In genomic region chr17:26802886-26803285, GRCm38 (mm10) we compare ENCODE assay signal across 35 mouse cellular contexts. TPM values are rescaled to one million over a fixed set of nuclear protein-coding genes. Genes with fewer than 3 reads are reported as not detected.
"Had no signal": no experiment of that assay in that cellular context is flagged by ENCODE, and none has a peak within 500 bp of the region (broad histone marks: within the 10 kb centered on the region; RNA-seq: fewer than 3 reads in every experiment).

No protein-coding gene starts in this region.

- H3K4me1 ChIP-seq: embryonic facial prominence, embryonic 10.5 days; embryonic facial prominence, embryonic 12.5 days; embryonic facial prominence, embryonic 13.5 days; embryonic facial prominence, embryonic 15.5 days; forebrain, embryonic 12.5 days; forebrain, embryonic 13.5 days; forebrain, embryonic 15.5 days had no signal

- H3K4me3 ChIP-seq: embryonic facial prominence, embryonic 10.5 days; embryonic facial prominence, embryonic 12.5 days; embryonic facial prominence, embryonic 13.5 days; embryonic facial prominence, embryonic 15.5 days; erythroblast, embryonic 14.5 days; forebrain, embryonic 12.5 days; forebrain, embryonic 13.5 days; forebrain, embryonic 15.5 days; gastrocnemius, adult 2 months; heart, adult 2 months had no signal

- H3K9me3 ChIP-seq: embryonic facial prominence, embryonic 13.5 days; embryonic facial prominence, embryonic 15.5 days; forebrain, embryonic 12.5 days; forebrain, embryonic 13.5 days; forebrain, embryonic 15.5 days had no signal

- H3K27me3 ChIP-seq: embryonic facial prominence, embryonic 12.5 days; embryonic facial prominence, embryonic 13.5 days; embryonic facial prominence, embryonic 15.5 days; forebrain, embryonic 12.5 days; forebrain, embryonic 15.5 days had no signal

- H3K9ac ChIP-seq: embryonic facial prominence, embryonic 12.5 days; embryonic facial prominence, embryonic 13.5 days; embryonic facial prominence, embryonic 15.5 days; forebrain, embryonic 12.5 days; forebrain, embryonic 13.5 days; forebrain, embryonic 15.5 days; forebrain, postnatal 0 days had no signal

- H3K4me2 ChIP-seq: embryonic facial prominence, embryonic 12.5 days; embryonic facial prominence, embryonic 13.5 days; embryonic facial prominence, embryonic 15.5 days; forebrain, embryonic 12.5 days; forebrain, embryonic 13.5 days; forebrain, embryonic 15.5 days; heart, embryonic 11.5 days had no signal

- DNase-seq: cerebellum, adult 2 months; cerebellum, adult 8-10 months; cerebellum, adult 9-10 months; cerebellum, adult 9-11 months; cerebellum, postnatal 10 days; cerebellum, postnatal 14 days; cerebellum, postnatal 25 days; cerebellum, postnatal 36 days; embryo, embryonic 11 days; forebrain, postnatal 0 days; gastrocnemius, adult 2 months; gastrocnemius, postnatal 10 days; gastrocnemius, postnatal 14 days; gastrocnemius, postnatal 25 days; gastrocnemius, postnatal 36 days; heart, adult 2 months had no signal

- ATAC-seq: forebrain, embryonic 13.5 days; forebrain, embryonic 14.5 days; forebrain, embryonic 15.5 days; forebrain, embryonic 16.5 days; forebrain, postnatal 0 days had no signal

- H3K27ac ChIP-seq: embryonic facial prominence, embryonic 10.5 days; embryonic facial prominence, embryonic 12.5 days; embryonic facial prominence, embryonic 13.5 days; embryonic facial prominence, embryonic 15.5 days; forebrain, embryonic 12.5 days; forebrain, embryonic 13.5 days; forebrain, embryonic 15.5 days; gastrocnemius, adult 2 months; heart, adult 2 months had no signal

- H3K36me3 ChIP-seq: embryonic facial prominence, embryonic 10.5 days; embryonic facial prominence, embryonic 12.5 days; embryonic facial prominence, embryonic 13.5 days; embryonic facial prominence, embryonic 15.5 days; forebrain, embryonic 12.5 days; forebrain, embryonic 15.5 days had no signal

RNA-seq across cellular contexts. Expression of gene Nkx2-5, which starts 41.9 kb away (rescaled TPM):
- total RNA-seq: common myeloid progenitor, adult 5-6 weeks; gastrocnemius, adult 18-20 months; gastrocnemius, adult 2 months; gastrocnemius, adult 8-10 months; gastrocnemius, postnatal 10 days; gastrocnemius, postnatal 14 days; gastrocnemius, postnatal 25 days; gastrocnemius, postnatal 36 days; gastrocnemius, postnatal 4 days; granulocyte monocyte progenitor cell, adult 5-6 weeks had no signal
- polyA plus RNA-seq: cerebellum, adult 2 months; cortical plate, adult 2 months; erythroblast, embryonic 14.5 days; forebrain, embryonic 12.5 days; forebrain, embryonic 13.5 days; forebrain, embryonic 14.5 days; forebrain, embryonic 15.5 days; forebrain, embryonic 16.5 days; forebrain, postnatal 0 days; frontal cortex, adult 2 months; gonadal fat pad, adult 2 months had no signal
